Mouse (Mus musculus) ES-CJ7 (cell line): ENCODE data around the gene Micall1.

Experiments
- DNase-seq: peaks from one replicate; pipeline ENCODE4 v3.0.0; 2011; ENCODE audit warnings: low read depth, low spot score

Gene Micall1

GRCm38 (mm10) chr15:79129311-79129710, 20.6 kb downstream of the Micall1 start:
- DNase-seq = no peak

GRCm38 (mm10) chr15:79130782-79131181, 22.1 kb downstream of the Micall1 start:
- DNase-seq = no peak

- no peak for DNase-seq
These were observed 22.7 kb downstream of the Micall1 start for GRCm38 (mm10) chr15:79131442-79131841.

- no peak for DNase-seq
These were observed 24.5 kb downstream of the Micall1 start for GRCm38 (mm10) chr15:79133191-79133661.

- DNase-seq = no peak
These were observed 26.0 kb downstream of the Micall1 start for GRCm38 (mm10) chr15:79134496-79135270.

- no peak for DNase-seq
These were observed 26.6 kb downstream of the Micall1 start for GRCm38 (mm10) chr15:79135332-79135731.

- no peak for DNase-seq
These were observed 27.3 kb downstream of the Micall1 start for GRCm38 (mm10) chr15:79135783-79136575.

GRCm38 (mm10) chr15:79139640-79140039, 30.9 kb downstream of the Micall1 start:
- DNase-seq = peak; percentile 46

GRCm38 (mm10) chr15:79140866-79141565, 32.3 kb downstream of the Micall1 start, which contains the start of the genes Polr2f and 1700088E04Rik:
Polr2f (plus strand) TSS chr15:79141009.
1700088E04Rik (minus strand) TSS chr15:79141253.
- DNase-seq = peak; percentile 97

GRCm38 (mm10) chr15:79141566-79141917, 32.8 kb downstream of the Micall1 start:
- no peak for DNase-seq

GRCm38 (mm10) chr15:79143316-79143715, 34.6 kb downstream of the Micall1 start:
- peak; percentile 81 for DNase-seq

- DNase-seq = no peak
These were observed 35.3 kb downstream of the Micall1 start for GRCm38 (mm10) chr15:79144021-79144420.

GRCm38 (mm10) chr15:79145522-79145921, 36.8 kb downstream of the Micall1 start:
- no peak for DNase-seq

GRCm38 (mm10) chr15:79148533-79148932, 39.8 kb downstream of the Micall1 start:
- DNase-seq = peak; percentile 85

- no peak for DNase-seq
These were observed 43.2 kb downstream of the Micall1 start for GRCm38 (mm10) chr15:79151881-79152280.

GRCm38 (mm10) chr15:79152709-79153108, 44.0 kb downstream of the Micall1 start:
- no peak for DNase-seq

GRCm38 (mm10) chr15:79155572-79155971, 46.9 kb downstream of the Micall1 start:
- DNase-seq = no peak

GRCm38 (mm10) chr15:79162301-79162700, 53.6 kb downstream of the Micall1 start:
- DNase-seq = no peak

- no peak for DNase-seq
These were observed 54.1 kb downstream of the Micall1 start for GRCm38 (mm10) chr15:79162822-79163221.

- DNase-seq = no peak
These were observed 55.6 kb downstream of the Micall1 start for GRCm38 (mm10) chr15:79164251-79164650.

GRCm38 (mm10) chr15:79165140-79165539, 56.4 kb downstream of the Micall1 start, which contains the start of gene Sox10:
Sox10 (minus strand) TSS chr15:79165240.
- DNase-seq = no peak

- no peak for DNase-seq
These were observed 58.0 kb downstream of the Micall1 start for GRCm38 (mm10) chr15:79166712-79167111.
